Mouse (Mus musculus) forebrain, embryonic 11.5 days (tissue): ENCODE data around the gene Aldh3b1. TPM values are rescaled to one million over a fixed set of nuclear protein-coding genes. Genes with fewer than 3 reads are reported as not detected.

ENCODE experiments used
- ATAC-seq: fragments of 200-750 bp; cut with Nextera tagmentation; replicated peaks from 2 replicates; pipeline ENCODE4 v1.8.0; 2017; ENCODE audit warnings: moderate TSS enrichment; ENCODE audit not compliant: low FRiP score
- DNase-seq: peaks from one replicate; pipeline ENCODE4 v3.0.0-alpha.2; 2017; ENCODE audit warnings: low spot score
- H3K27ac ChIP-seq: fragments of 300-500 bp; sonication (generic); 2 replicates; pipeline ENCODE4 v1.5.1; 2014; ENCODE audit warnings: low read depth, low read length
- H3K27me3 ChIP-seq: fragments of 300-500 bp; sonication (generic); 2 replicates; pipeline ENCODE4 v1.6.1; 2014; ENCODE audit warnings: mild to moderate bottlenecking, low read length, mixed read lengths; ENCODE audit not compliant: control insufficient read depth, insufficient read depth
- H3K36me3 ChIP-seq: fragments of 300-500 bp; sonication (generic); 2 replicates; pipeline ENCODE4 v1.6.1; 2014; ENCODE audit warnings: mild to moderate bottlenecking, low read length, moderate library complexity, mixed read lengths; ENCODE audit not compliant: control insufficient read depth, insufficient read depth
- H3K4me1 ChIP-seq: fragments of 300-500 bp; sonication (generic); replicated peaks from 2 replicates; pipeline ENCODE4 v1.6.1; 2014; ENCODE audit warnings: low read length, mixed read lengths; ENCODE audit not compliant: control insufficient read depth, insufficient read depth
- H3K4me2 ChIP-seq: fragments of 300-500 bp; sonication (generic); 2 replicates; pipeline ENCODE4 v1.6.1; 2014; ENCODE audit warnings: low read depth, mild to moderate bottlenecking, low read length, moderate library complexity, mixed read lengths; ENCODE audit not compliant: severe bottlenecking
- H3K4me3 ChIP-seq: fragments of 300-500 bp; sonication (generic); 2 replicates; pipeline ENCODE4 v1.5.1; 2014; ENCODE audit warnings: low read depth, low read length
- H3K9ac ChIP-seq: fragments of 300-500 bp; sonication (generic); 2 replicates; pipeline ENCODE4 v1.6.1; 2014; ENCODE audit warnings: low read length
- H3K9me3 ChIP-seq: fragments of 300-500 bp; sonication (generic); 2 replicates; pipeline ENCODE4 v1.6.1; 2016; ENCODE audit warnings: low read length, mixed read lengths; ENCODE audit not compliant: control insufficient read depth
- WGBS: fragments of 180-500 bp; shearing (Covaris S2); extraction: QIAGEN DNeasy Blood & Tissue Kit; methylation state at CpG from one replicate; pipeline ENCODE4 v1.1.7; 2014; 5-methylcytosine and 5-hydroxymethylcytosine counted together
- polyA plus RNA-seq: library from polyadenylated mRNA; unstranded; fragments of >200 nt; fragmentation: Nextera tagmentation; extraction: Ambion mirVana; gene quantifications from 2 replicates; pipeline ENCODE4 v1.2.1, GENCODE M21; 2014

Gene Aldh3b1
- polyA plus RNA-seq, 1 experiment from 2014 or later: 0.35 TPM

- ATAC-seq: no peak
- no peak overlapping the region for H3K27ac ChIP-seq
- H3K27me3 ChIP-seq: no peaks in the 10 kb centered on the region
Measured at GRCm38 (mm10) chr19:3871468-3871867, 58.1 kb downstream of the Aldh3b1 start.

GRCm38 (mm10) chr19:3868290-3868689 lies 61.3 kb downstream of the Aldh3b1 start:
- Histone ChIP-seq H3K9ac (no peak overlapping the region), H3K27me3 (no peaks in the 10 kb centered on the region), H3K27ac (no peak overlapping the region), H3K36me3 (no peaks in the 10 kb centered on the region; the same call in 1 of the 2 replicates), H3K4me1 (no peaks in the 10 kb centered on the region), H3K4me2 (no peak overlapping the region), H3K4me3 (no peak overlapping the region), H3K9me3 (no peaks in the 10 kb centered on the region)
- WGBS: 98% methylated on average over 1 of the region's 1 CpGs
- no peak for DNase-seq
- ATAC-seq: no peak

More at GRCm38 (mm10) chr19:3871468-3871867, 58.1 kb downstream of the Aldh3b1 start:
- Histone ChIP-seq H3K9me3 (no peaks in the 10 kb centered on the region), H3K4me1 (no peaks in the 10 kb centered on the region), H3K4me3 (no peak overlapping the region), H3K36me3 (no peaks in the 10 kb centered on the region), H3K9ac (no peak overlapping the region), H3K4me2 (no peak overlapping the region)
- DNase-seq: no peak

- DNase-seq (no peak), ATAC-seq (no peak)
- WGBS: 88% methylated on average over 2 of the region's 2 CpGs
- no peaks in the 10 kb centered on the region for H3K4me1 ChIP-seq
- no peak overlapping the region for H3K27ac ChIP-seq
- no peaks in the 10 kb centered on the region; the same call in 1 of the 2 replicates for H3K36me3 ChIP-seq
- H3K4me2 ChIP-seq: no peak overlapping the region
- H3K4me3 ChIP-seq: no peak overlapping the region
- no peaks in the 10 kb centered on the region for H3K27me3 ChIP-seq
- no peak overlapping the region for H3K9ac ChIP-seq
- no peaks in the 10 kb centered on the region; the same call in 1 of the 2 replicates for H3K9me3 ChIP-seq
Measured at GRCm38 (mm10) chr19:3864960-3865359, 64.6 kb downstream of the Aldh3b1 start.

Other genes with a start within 250 kb of the Aldh3b1 start
- 4.7 and 5.2 TPM in 2 replicates for gene Lrp5, start 243.2 kb downstream of the Aldh3b1 start, polyA plus RNA-seq
- 42.3 and 52.1 TPM in 2 replicates for gene 1810055G02Rik, start 221.5 kb downstream of the Aldh3b1 start, polyA plus RNA-seq
- 43.2 and 44.6 TPM in 2 replicates for gene Kmt5b, start 162.4 kb downstream of the Aldh3b1 start, polyA plus RNA-seq
- 65.8 and 70.0 TPM in 2 replicates for gene Chka, start 78.0 kb downstream of the Aldh3b1 start, polyA plus RNA-seq
- 11.4 and 15.7 TPM in 2 replicates for gene Tcirg1, start 22.7 kb downstream of the Aldh3b1 start, polyA plus RNA-seq
- gene Ndufs8, start 17.0 kb downstream of the Aldh3b1 start, polyA plus RNA-seq: 189 and 206 TPM in 2 replicates
- 4.9 and 5.7 TPM in 2 replicates for gene Unc93b1, start 5.4 kb upstream of the Aldh3b1 start, polyA plus RNA-seq
- gene Aldh3b3, start 28.8 kb upstream of the Aldh3b1 start, polyA plus RNA-seq: not detected in 2 replicates
- 0.73 and 1.0 TPM in 2 replicates for gene Aldh3b2, start 42.5 kb upstream of the Aldh3b1 start, polyA plus RNA-seq
- 1.7 and 2.3 TPM in 2 replicates for gene Acy3, start 56.8 kb upstream of the Aldh3b1 start, polyA plus RNA-seq
- not detected in 2 replicates for gene Tbx10, start 62.9 kb upstream of the Aldh3b1 start, polyA plus RNA-seq
- 21.2 and 21.9 TPM in 2 replicates for gene Nudt8, start 70.8 kb upstream of the Aldh3b1 start, polyA plus RNA-seq
- 3.0 TPM in 2 replicates for gene Gm49405, start 70.8 kb upstream of the Aldh3b1 start, polyA plus RNA-seq
- gene Doc2g, start 73.5 kb upstream of the Aldh3b1 start, polyA plus RNA-seq: 3.8 and 4.2 TPM in 2 replicates
- gene Ndufv1, start 83.0 kb upstream of the Aldh3b1 start, polyA plus RNA-seq: 174 and 198 TPM in 2 replicates
- gene Gstp1, start 108.2 kb upstream of the Aldh3b1 start, polyA plus RNA-seq: 347 and 365 TPM in 2 replicates
- 1.4 and 1.8 TPM in 2 replicates for gene Gstp2, start 116.2 kb upstream of the Aldh3b1 start, polyA plus RNA-seq
- gene Gstp3, start 129.8 kb upstream of the Aldh3b1 start, polyA plus RNA-seq: not detected in 2 replicates
- gene Cabp2, start 151.8 kb upstream of the Aldh3b1 start, polyA plus RNA-seq: not detected in 2 replicates
- 73.6 and 83.9 TPM in 2 replicates for gene Cdk2ap2, start 167.4 kb upstream of the Aldh3b1 start, polyA plus RNA-seq
- gene Pitpnm1, start 170.2 kb upstream of the Aldh3b1 start, polyA plus RNA-seq: 13.9 and 18.0 TPM in 2 replicates
- 52.3 and 59.0 TPM in 2 replicates for gene Aip, start 196.1 kb upstream of the Aldh3b1 start, polyA plus RNA-seq
- not detected in 2 replicates for gene Gpr152, start 210.0 kb upstream of the Aldh3b1 start, polyA plus RNA-seq
- not detected in 2 replicates for gene Cabp4, start 214.2 kb upstream of the Aldh3b1 start, polyA plus RNA-seq
- 119 and 128 TPM in 2 replicates for gene Coro1b, start 218.8 kb upstream of the Aldh3b1 start, polyA plus RNA-seq
- gene Ptprcap, start 223.8 kb upstream of the Aldh3b1 start, polyA plus RNA-seq: 0.52 and 0.96 TPM in 2 replicates
- 50.1 and 55.8 TPM in 2 replicates for gene Rps6kb2, start 233.5 kb upstream of the Aldh3b1 start, polyA plus RNA-seq
- gene Carns1, start 245.7 kb upstream of the Aldh3b1 start, polyA plus RNA-seq: 3.1 and 3.2 TPM in 2 replicates